Comparison of ENCODE assay signal across 10 mouse cellular contexts in the genomic region with DNA sequence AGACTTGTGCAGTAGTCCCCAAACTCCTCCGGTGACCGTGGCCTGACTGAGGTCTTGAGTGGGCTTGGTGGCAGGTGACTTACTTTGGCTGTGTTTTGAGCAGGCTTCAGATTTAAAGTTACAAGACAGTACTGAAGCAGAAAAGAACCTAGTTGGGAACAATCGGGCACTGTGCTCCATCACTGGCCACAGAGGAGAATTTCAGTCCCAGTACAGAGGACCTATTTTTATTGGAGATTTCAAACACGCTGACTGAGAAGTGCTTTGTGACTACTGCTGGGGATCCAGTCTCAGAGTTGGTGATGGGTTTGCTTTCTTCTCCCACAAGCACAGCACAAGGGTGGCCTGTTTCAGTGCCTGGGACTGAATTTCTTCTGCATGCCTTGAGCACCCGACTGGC. TPM values are rescaled to one million over a fixed set of nuclear protein-coding genes. Genes with fewer than 3 reads are reported as not detected.
DNase-seq lines count a peak whose midpoint lies in the region; ATAC-seq lines count a peak whose summit lies in the region.
"Had no signal": no experiment of that assay in that cellular context is flagged by ENCODE, and none has a peak within 500 bp of the region (broad histone marks: within the 10 kb centered on the region; RNA-seq: fewer than 3 reads in every experiment).

No protein-coding gene starts in this region.

- no peak for ATAC-seq in heart, embryonic 14.5 days (ENCODE audit: insufficient number of reproducible peaks, insufficient read depth, low FRiP score, low read depth)
- ATAC-seq in embryonic facial prominence, embryonic 13.5 days (ENCODE audit: insufficient number of reproducible peaks, insufficient read depth, low FRiP score, low TSS enrichment, low read depth): no peak
- no peak for ATAC-seq in neural tube, embryonic 12.5 days (ENCODE audit: low FRiP score, low read depth)

- no peak overlapping the region for H3K27ac ChIP-seq in heart, embryonic 14.5 days (replicated peaks in 1 of 2; ENCODE audit: control insufficient read depth in 1 of 2, insufficient read depth in 1 of 2, low read depth in 2 of 2, low read length in 2 of 2)
- no peak overlapping the region for H3K27ac ChIP-seq in embryonic facial prominence, embryonic 13.5 days
- H3K27ac ChIP-seq in neural tube, embryonic 12.5 days: no peak overlapping the region

- H3K9ac ChIP-seq in heart, embryonic 14.5 days (ENCODE audit: low read length): no peak overlapping the region
- no peak overlapping the region for H3K9ac ChIP-seq in embryonic facial prominence, embryonic 13.5 days
- H3K9ac ChIP-seq in neural tube, embryonic 12.5 days: peak overlapping the region; percentile 35; the same call in 1 of the 2 replicates

- no peak for DNase-seq in heart, adult 18-20 months
- DNase-seq in layer of hippocampus, adult 8-10 months (ENCODE audit: low spot score in 2 of 2): peak; percentile 32 to 37
- DNase-seq in ovary, postnatal 10 days (ENCODE audit: low spot score): no peak
- DNase-seq in kidney, postnatal 25 days: no peak
- DNase-seq in heart, adult 9 months (ENCODE audit: low spot score in 2 of 2): no peak

- H3K4me2 ChIP-seq in heart, embryonic 14.5 days (ENCODE audit: low read length): peak overlapping the region; percentile 65
- peak overlapping the region; percentile 95 for H3K4me2 ChIP-seq in embryonic facial prominence, embryonic 13.5 days
- peak overlapping the region; percentile 84 for H3K4me2 ChIP-seq in neural tube, embryonic 12.5 days (replicated peaks)

- H3K36me3 ChIP-seq in heart, embryonic 14.5 days (ENCODE audit: control insufficient read depth, insufficient read depth, low read length): no peaks in the 10 kb centered on the region
- H3K36me3 ChIP-seq in embryonic facial prominence, embryonic 13.5 days: no peaks in the 10 kb centered on the region
- no peaks in the 10 kb centered on the region for H3K36me3 ChIP-seq in neural tube, embryonic 12.5 days

- H3K27me3 ChIP-seq in heart, embryonic 14.5 days (ENCODE audit: control insufficient read depth, insufficient read depth, low read length): peaks cover 5% of the 10 kb centered on the region; the same call in 1 of the 2 replicates
- H3K27me3 ChIP-seq in embryonic facial prominence, embryonic 13.5 days: peaks cover 23% of the 10 kb centered on the region
- H3K27me3 ChIP-seq in neural tube, embryonic 12.5 days (replicated peaks): no peaks in the 10 kb centered on the region

- 66% methylated on average over 5 of the region's 5 CpGs for WGBS in heart, embryonic 14.5 days
- WGBS in embryonic facial prominence, embryonic 13.5 days: 32% methylated on average over 5 of the region's 5 CpGs
- 57% methylated on average over 5 of the region's 5 CpGs for WGBS in neural tube, embryonic 12.5 days

- no peaks in the 10 kb centered on the region for H3K9me3 ChIP-seq in heart, embryonic 14.5 days (ENCODE audit: control insufficient read depth, low read length)
- no peaks in the 10 kb centered on the region for H3K9me3 ChIP-seq in embryonic facial prominence, embryonic 13.5 days
- H3K9me3 ChIP-seq in neural tube, embryonic 12.5 days: no peaks in the 10 kb centered on the region

- H3K4me3 ChIP-seq in heart, embryonic 14.5 days (ENCODE audit: control insufficient read depth in 1 of 2, insufficient read depth in 1 of 2, low read depth in 1 of 2, low read length in 2 of 2): peak overlapping the region in 1 of 2 experiments; percentile 28; a peak in 1 of 4 replicates
- peak overlapping the region; percentile 54 for H3K4me3 ChIP-seq in embryonic facial prominence, embryonic 13.5 days
- peak overlapping the region; percentile 49 for H3K4me3 ChIP-seq in neural tube, embryonic 12.5 days

- peaks cover 0 to 2% of the 10 kb centered on the region in 2 experiments; a peak in 1 of 4 replicates for H3K4me1 ChIP-seq in heart, embryonic 14.5 days (ENCODE audit: control insufficient read depth in 2 of 2, insufficient read depth in 2 of 2, low read length in 2 of 2)
- 0 out of 2 replicates have a peak, but pooled peaks cover 7% of the 10 kb centered on the region for H3K4me1 ChIP-seq in embryonic facial prominence, embryonic 13.5 days
- no peaks in the 10 kb centered on the region for H3K4me1 ChIP-seq in neural tube, embryonic 12.5 days

RNA-seq across cellular contexts. Expression of gene Luzp2, which starts 1.1 kb away (rescaled TPM):
- polyA plus RNA-seq in heart, embryonic 14.5 days (2014; fragmentation: Nextera tagmentation; extraction: Ambion mirVana): 0.32 and 0.43 TPM in 2 replicates
- total RNA-seq in heart, adult 18-20 months (2021): under 1 TPM; 0.13 to 0.15 TPM
- polyA plus RNA-seq in embryonic facial prominence, embryonic 13.5 days (2015; fragmentation: Nextera tagmentation; extraction: Ambion mirVana): 2.9 and 3.3 TPM in 2 replicates
- 10 to 100 TPM; 66.7 to 71.3 (median 68.2) TPM for total RNA-seq in layer of hippocampus, adult 8-10 months (2022)
- polyA plus RNA-seq in neural tube, embryonic 12.5 days (2016; fragmentation: Nextera tagmentation; extraction: Ambion mirVana): 6.5 and 8.5 TPM in 2 replicates
- total RNA-seq: liver, adult 2 months had no signal
- polyA plus RNA-seq: liver, adult 2 months; spleen, adult 2 months had no signal

Comparison
In these comparisons a context has a peak if more than half of its experiments do, and no peak if none do; other contexts are left out.
1. DNase-seq: peak in layer of hippocampus, adult 8-10 months (2 of 2); none in heart, adult 18-20 months (0 of 2), ovary, postnatal 10 days (single experiment), kidney, postnatal 25 days (0 of 2) and heart, adult 9 months (0 of 2).
2. Peak in every context shown above with its lines, with median percentiles within 50 percentile points of each other: H3K4me2 ChIP-seq.